9 mouse cellular contexts compared by ENCODE assay signal in the genomic region with DNA sequence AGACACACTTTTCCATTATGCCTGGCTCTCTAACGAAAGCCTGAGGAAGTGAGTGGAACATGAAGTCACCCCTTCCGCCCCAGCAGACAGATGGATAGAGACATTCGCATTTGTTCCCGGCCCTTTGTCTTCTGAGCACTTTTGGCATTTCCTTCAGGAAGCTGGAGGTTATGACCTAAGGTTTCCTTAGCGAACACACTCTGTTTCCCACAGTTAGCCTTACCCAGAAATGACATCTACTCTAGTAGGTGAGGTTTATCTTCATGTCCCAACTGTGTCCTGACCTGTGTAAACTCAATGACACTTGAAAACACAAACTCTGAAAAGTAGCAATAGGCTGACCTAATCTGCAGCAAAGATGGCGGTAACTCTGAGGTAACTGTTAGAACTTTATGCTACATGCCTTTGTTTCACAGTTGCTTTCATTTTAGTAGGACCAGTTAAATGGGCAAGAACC. TPM values are rescaled to one million over a fixed set of nuclear protein-coding genes. Genes with fewer than 3 reads are reported as not detected.
DNase-seq lines count a peak whose midpoint lies in the region; ATAC-seq and TF ChIP-seq lines count a peak whose summit lies in the region.
"Had no signal": no experiment of that assay in that cellular context is flagged by ENCODE, and none has a peak within 500 bp of the region (broad histone marks: within the 10 kb centered on the region; RNA-seq: fewer than 3 reads in every experiment).

No protein-coding gene starts in this region.

- TF ChIP-seq EP300 in liver, postnatal 0 days (IDR thresholded peaks at IDR 0.05; ENCODE audit: low read depth): peak; percentile 78

- DNase-seq in adrenal gland, adult 2 months: peak; percentile 59
- no peak for DNase-seq in adrenal gland, postnatal 25 days
- DNase-seq in heart, postnatal 4 days: peak; percentile 52
- no peak for DNase-seq in liver, postnatal 0 days
- DNase-seq in layer of hippocampus, postnatal 14 days (ENCODE audit: low spot score in 2 of 2): no peak
- DNase-seq in right cerebral cortex, postnatal 4 days: no peak
- DNase-seq: thymus, postnatal 36 days had no signal

- no peak for TF ChIP-seq CTCF in cortical plate, adult 2 months (IDR thresholded peaks at IDR 0.05; ENCODE audit: extremely low read depth, insufficient read depth, low read length)
- TF ChIP-seq CTCF in liver, postnatal 0 days (IDR thresholded peaks at IDR 0.05; ENCODE audit: low read depth): no peak

- TF ChIP-seq POLR2A in cortical plate, adult 2 months (IDR thresholded peaks at IDR 0.05; ENCODE audit: extremely low read depth, insufficient read depth, low read length): no peak

- H3K9me3 ChIP-seq in liver, postnatal 0 days (ENCODE audit: low read length): no peaks in the 10 kb centered on the region

- no peaks in the 10 kb centered on the region for H3K27me3 ChIP-seq in liver, postnatal 0 days (ENCODE audit: insufficient read depth, low read length)

- peak; percentile 63 for ATAC-seq in liver, postnatal 0 days
- no peak for ATAC-seq in granulocyte monocyte progenitor cell, adult 5-6 weeks (replicated peaks; ENCODE audit: poor library complexity, severe bottlenecking)

- H3K27ac ChIP-seq in cortical plate, adult 2 months (ENCODE audit: insufficient read depth, low read length): no peak overlapping the region
- H3K27ac ChIP-seq in liver, postnatal 0 days (ENCODE audit: low read depth): no peak overlapping the region

- 68% methylated on average over 6 of the region's 6 CpGs for WGBS in liver, postnatal 0 days (ENCODE audit: insufficient replicate concordance)

- H3K4me3 ChIP-seq in cortical plate, adult 2 months (ENCODE audit: insufficient read depth, low read length): peak overlapping the region; percentile 13; the same call in 1 of the 2 replicates
- no peak overlapping the region for H3K4me3 ChIP-seq in liver, postnatal 0 days (ENCODE audit: low read depth, low read length)

- peaks cover 13% of the 10 kb centered on the region for H3K36me3 ChIP-seq in liver, postnatal 0 days (replicated peaks; ENCODE audit: insufficient read depth, low read length)

- no peaks in the 10 kb centered on the region for H3K4me1 ChIP-seq in cortical plate, adult 2 months (ENCODE audit: control insufficient read depth, insufficient read depth, low read length)
- peaks cover 3% of the 10 kb centered on the region for H3K4me1 ChIP-seq in liver, postnatal 0 days (ENCODE audit: insufficient read depth)

- no peak overlapping the region for H3K4me2 ChIP-seq in liver, postnatal 0 days (ENCODE audit: low read depth, low read length)

- H3K9ac ChIP-seq in liver, postnatal 0 days (replicated peaks): no peak overlapping the region

RNA-seq across cellular contexts. Expression of a gene that starts 5.7 kb away (rescaled TPM):
- 10 to 100 TPM; 18.9 to 21.8 TPM for total RNA-seq in adrenal gland, adult 2 months (2021)
- 25.0 and 26.8 TPM in 2 replicates for polyA plus RNA-seq in adrenal gland, adult 2 months (2012; rRNA removed)
- total RNA-seq in adrenal gland, postnatal 25 days (2021): 15.0 and 16.0 TPM in 2 replicates
- polyA plus RNA-seq in cortical plate, adult 2 months (2012; rRNA removed): 194 and 210 TPM in 2 replicates
- total RNA-seq in heart, postnatal 4 days (2021): 100 to 1,000 TPM; 103 to 111 TPM
- 10.3 and 11.1 TPM in 2 replicates for polyA plus RNA-seq in liver, postnatal 0 days (2015; fragmentation: Nextera tagmentation; extraction: Ambion mirVana)
- 10 to 100 TPM; 78.1 to 83.8 TPM for total RNA-seq in layer of hippocampus, postnatal 14 days (2021)
- 0.77 and 1.6 TPM in 2 replicates for total RNA-seq in granulocyte monocyte progenitor cell, adult 5-6 weeks (2014; fragmentation: Nextera tagmentation)
- total RNA-seq in granulocyte monocyte progenitor cell, adult 5-6 weeks (2017): 0.26 and 1.0 TPM in 2 replicates

Comparison
In these comparisons a context has a peak if more than half of its experiments do, and no peak if none do; other contexts are left out.
1. DNase-seq: peak in adrenal gland, adult 2 months (single experiment) and heart, postnatal 4 days (single experiment); none in adrenal gland, postnatal 25 days (single experiment), liver, postnatal 0 days (single experiment), layer of hippocampus, postnatal 14 days (0 of 2) and right cerebral cortex, postnatal 4 days (single experiment).